Mouse (Mus musculus) CH12.LX (cell line): ENCODE data around the gene Npas2. TPM values are rescaled to one million over a fixed set of nuclear protein-coding genes. Genes with fewer than 3 reads are reported as not detected.

Source experiments
- DNase-seq: peaks from one replicate; pipeline ENCODE4 v3.0.0-alpha.2; 2013; ENCODE audit errors: extremely low read depth
- H3K27ac ChIP-seq: 2 replicates; pipeline ENCODE4 v1.5.1; 2012; ENCODE audit warnings: low read depth, mild to moderate bottlenecking, control low read depth, moderate library complexity; ENCODE audit not compliant: insufficient read depth
- H3K27me3 ChIP-seq: replicated peaks from 2 replicates; pipeline ENCODE3; 2012; ENCODE audit warnings: inconsistent platforms
- H3K36me3 ChIP-seq, 2 experiments: replicated peaks in 1 of 2; 2 replicates each; pipeline versions ENCODE3 to v1.6.1; 2012; ENCODE audit warnings: inconsistent platforms in 1 of 2, low read length in 1 of 2, mild to moderate bottlenecking in 1 of 2, mixed read lengths in 1 of 2, moderate library complexity in 1 of 2; ENCODE audit not compliant: control insufficient read depth in 1 of 2, insufficient read depth in 1 of 2
- H3K4me1 ChIP-seq, 2 experiments: 2 replicates each; pipeline ENCODE4 v1.6.1; 2012; ENCODE audit warnings: inconsistent platforms in 1 of 2, moderate library complexity in 1 of 2; ENCODE audit not compliant: insufficient read depth in 2 of 2, control insufficient read depth in 1 of 2
- H3K4me2 ChIP-seq: 2 replicates; pipeline ENCODE4 v1.6.1; 2012; ENCODE audit warnings: low read depth, mild to moderate bottlenecking, control low read depth; ENCODE audit not compliant: poor library complexity, insufficient read depth, severe bottlenecking
- H3K4me3 ChIP-seq, 3 experiments: fragments of 150-350 bp in 1 of 3; sonication (generic) in 1 of 3; replicated peaks in 1 of 3; 2 replicates each; pipeline versions ENCODE3 to v1.5.1; 2011 to 2012; ENCODE audit warnings: low read depth in 2 of 3, low read length in 2 of 3, mild to moderate bottlenecking in 2 of 3, moderate library complexity in 2 of 3, control low read depth in 1 of 3, improper control_type of control experiment in 1 of 3, inconsistent platforms in 1 of 3, mixed read lengths in 1 of 3; ENCODE audit not compliant: poor library complexity in 1 of 3
- H3K79me2 ChIP-seq: replicated peaks from 2 replicates; pipeline ENCODE4 v1.6.1; 2012; ENCODE audit warnings: mild to moderate bottlenecking, moderate library complexity; ENCODE audit not compliant: control insufficient read depth, poor library complexity, insufficient read depth, severe bottlenecking; ENCODE audit errors: extremely low read depth
- H3K9ac ChIP-seq: 2 replicates; pipeline ENCODE4 v1.6.1; 2012; ENCODE audit warnings: low read depth, mild to moderate bottlenecking, control low read depth, moderate library complexity; ENCODE audit not compliant: insufficient read depth
- H3K9me3 ChIP-seq: replicated peaks from 2 replicates; pipeline ENCODE3; 2012; ENCODE audit warnings: low read length, inconsistent platforms, mixed read lengths
- CHD2 ChIP-seq: IDR thresholded peaks from 2 replicates; pipeline ENCODE4 v1.6.1; 2011; ENCODE audit warnings: low read length, improper control_type of control experiment
- E2F4 ChIP-seq: IDR thresholded peaks from 2 replicates; pipeline ENCODE4 v1.6.1; 2011; ENCODE audit warnings: low read depth, low read length, improper control_type of control experiment; ENCODE audit not compliant: insufficient replicate concordance
- ELF1 ChIP-seq: IDR thresholded peaks from 2 replicates; pipeline ENCODE4 v1.6.1; 2014; ENCODE audit warnings: low read depth, mild to moderate bottlenecking, inconsistent platforms, low read length, improper control_type of control experiment
- GABPA ChIP-seq: IDR thresholded peaks from 2 replicates; pipeline ENCODE4 v1.6.1; 2012; ENCODE audit warnings: low read depth, low read length, improper control_type of control experiment, inconsistent platforms; ENCODE audit not compliant: insufficient replicate concordance
- IRF4 ChIP-seq: IDR thresholded peaks from 2 replicates; pipeline ENCODE4 v1.6.1; 2014; ENCODE audit warnings: low read depth, mild to moderate bottlenecking, inconsistent platforms, low read length, improper control_type of control experiment
- JUN ChIP-seq: IDR thresholded peaks from 2 replicates; pipeline ENCODE4 v1.6.1; 2011; ENCODE audit warnings: low read depth, mild to moderate bottlenecking, low read length, improper control_type of control experiment, moderate library complexity; ENCODE audit not compliant: insufficient read depth
- JUND ChIP-seq: conservative IDR thresholded peaks from 2 replicates; pipeline ENCODE4 v1.6.1; 2011; ENCODE audit warnings: low read depth, low read length, improper control_type of control experiment
- MAZ ChIP-seq: IDR thresholded peaks from 2 replicates; pipeline ENCODE4 v1.6.1; 2012; ENCODE audit warnings: low read depth, mild to moderate bottlenecking, inconsistent platforms, low read length, improper control_type of control experiment, moderate library complexity
- NELFE ChIP-seq: IDR thresholded peaks from 2 replicates; pipeline ENCODE4 v1.6.1; 2011; ENCODE audit warnings: low read depth, low read length, improper control_type of control experiment
- NRF1 ChIP-seq: IDR thresholded peaks from 2 replicates; pipeline ENCODE4 v1.6.1; 2014; ENCODE audit warnings: low read depth, mild to moderate bottlenecking, inconsistent platforms, low read length, improper control_type of control experiment, moderate library complexity
- POLR2A ChIP-seq: IDR thresholded peaks from 2 replicates; pipeline ENCODE4 v1.6.1; 2011; ENCODE audit warnings: low read depth, mild to moderate bottlenecking, improper control_type of control experiment, low read length
- SMC3 ChIP-seq: IDR thresholded peaks from 2 replicates; pipeline ENCODE4 v1.6.1; 2011; ENCODE audit warnings: low read depth, low read length, improper control_type of control experiment
- USF2 ChIP-seq: conservative IDR thresholded peaks from 2 replicates; pipeline ENCODE4 v1.6.1; 2011; ENCODE audit warnings: low read depth, low read length, improper control_type of control experiment
- ZC3H11A ChIP-seq: IDR thresholded peaks from 2 replicates; pipeline ENCODE4 v1.6.1; 2012; ENCODE audit warnings: low read depth, mild to moderate bottlenecking, inconsistent platforms, low read length, improper control_type of control experiment
- ZKSCAN1 ChIP-seq: IDR thresholded peaks from 2 replicates; pipeline ENCODE4 v1.6.1; 2012; ENCODE audit warnings: low read depth, inconsistent platforms, low read length, improper control_type of control experiment, borderline replicate concordance
- ZNF384 ChIP-seq: IDR thresholded peaks from 2 replicates; pipeline ENCODE4 v1.6.1; 2012; ENCODE audit warnings: low read depth, low read length, improper control_type of control experiment, inconsistent platforms
- dilution Hi-C: fragments of 300-500 bp; cut with MboI; formaldehyde crosslinking; loops from 2 replicates; pipeline ENCODE4 v1.14.3; 2020; ENCODE audit warnings: low sequenced_read_pairs; ENCODE audit not compliant: extremely low pct_unique_long_range_greater_than_20kb, extremely low pct_ligation_motif_present
- in situ Hi-C: fragments of 300-500 bp; cut with MboI; formaldehyde crosslinking; loops from 3 replicates; pipeline ENCODE4 v1.14.3; 2019; ENCODE audit warnings: low sequenced_read_pairs, low pct_ligation_motif_present, low pct_unique_long_range_greater_than_20kb, mixed read lengths
- polyA plus RNA-seq: library from polyadenylated mRNA; unstranded; fragments of >175 nt; gene quantifications from 2 replicates; pipeline ENCODE4 v1.2.1, GENCODE M21; 2012; ENCODE audit warnings: low read depth; ENCODE audit not compliant: insufficient read length
- total RNA-seq, 2 experiments: library from RNA; depleted of rRNA; stranded (reverse); fragments of 300-350 nt in 1 of 2; fragments of >200 nt in 1 of 2; gene quantifications; 2 replicates each; pipeline ENCODE4 v1.2.3; 2012 to 2014

The Npas2 gene
- total and polyA plus RNA-seq, 3 experiments = 0.13 TPM; not detected in 2

DNA sequence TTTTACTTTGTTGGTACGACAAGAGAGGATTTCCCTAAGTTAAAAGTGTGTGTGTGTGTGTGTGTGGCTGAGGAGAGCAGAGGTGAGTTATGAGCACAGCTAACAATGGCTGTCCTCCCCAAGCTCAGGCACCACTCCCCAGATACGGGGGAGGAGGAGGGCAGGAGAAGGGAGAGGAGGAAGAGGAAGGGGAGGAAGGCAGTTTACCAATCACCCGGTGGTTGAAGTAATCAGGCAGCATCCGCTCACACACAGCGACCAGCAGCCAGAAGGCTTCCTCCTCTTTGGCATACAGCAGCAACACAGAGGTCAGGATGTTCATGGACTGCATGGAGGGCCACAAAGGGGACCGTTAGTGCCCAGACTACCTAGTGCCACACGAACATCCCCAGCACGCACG lies 191.4 kb downstream of the Npas2 start:
- TF ChIP-seq USF2 (no peak), E2F4 (no peak), NRF1 (no peak), NELFE (no peak), ELF1 (no peak), IRF4 (no peak), MAZ (no peak), JUN (no peak), POLR2A (no peak), CHD2 (no peak), JUND (no peak), ZNF384 (no peak)

DNA sequence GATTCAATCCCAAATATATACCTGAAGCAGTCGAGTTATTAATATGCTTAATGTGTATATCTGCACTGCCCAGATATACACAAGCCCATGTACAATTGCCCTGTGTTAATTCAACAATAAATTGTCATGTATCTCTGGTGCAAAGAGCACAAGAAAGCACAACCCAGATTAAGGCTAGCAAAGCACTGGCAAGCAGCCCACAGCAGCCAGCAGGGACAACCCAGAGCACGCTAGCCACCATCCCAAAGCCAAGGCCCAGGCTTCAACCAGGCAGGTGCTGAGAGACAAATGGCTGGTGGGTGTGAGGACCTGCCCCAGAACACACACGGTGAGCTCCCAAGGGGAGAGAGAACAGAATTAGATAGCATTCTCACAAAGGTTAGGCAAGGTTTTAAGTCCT lies 192.9 kb downstream of the Npas2 start:
- H3K9ac ChIP-seq = no peak overlapping the region
- H3K36me3 ChIP-seq = no peaks in the 10 kb centered on the region
- H3K4me2 ChIP-seq = no peak overlapping the region
- no peaks in the 10 kb centered on the region for H3K9me3 ChIP-seq
- in situ Hi-C loops = no loop called here
- peaks cover 4 to 9% of the 10 kb centered on the region in 2 experiments; a peak in 2 of 4 replicates for H3K4me1 ChIP-seq
- H3K27ac ChIP-seq = no peak overlapping the region
- dilution Hi-C loops = no loop called here
- no peak for DNase-seq
- H3K4me3 ChIP-seq = no peak overlapping the region
- TF ChIP-seq JUN (no peak), MAZ (no peak), ELF1 (no peak), GABPA (no peak), ZKSCAN1 (no peak), SMC3 (no peak), ZC3H11A (no peak), POLR2A (no peak)
- H3K79me2 ChIP-seq = no peaks in the 10 kb centered on the region
- H3K27me3 ChIP-seq = no peaks in the 10 kb centered on the region

More for the DNA sequence above, 191.4 kb downstream of the Npas2 start:
- no peak for DNase-seq
- H3K4me1 ChIP-seq = peaks cover 4 to 16% of the 10 kb centered on the region in 2 experiments; a peak in 3 of 4 replicates
- no peak overlapping the region for H3K9ac ChIP-seq
- no peak overlapping the region for H3K4me2 ChIP-seq
- dilution Hi-C loops (no loop called here), in situ Hi-C loops (no loop called here)
- H3K9me3 ChIP-seq = no peaks in the 10 kb centered on the region
- no peaks in the 10 kb centered on the region for H3K27me3 ChIP-seq
- H3K27ac ChIP-seq = no peak overlapping the region
- H3K36me3 ChIP-seq = no peaks in the 10 kb centered on the region
- H3K4me3 ChIP-seq = no peak overlapping the region
- no peaks in the 10 kb centered on the region for H3K79me2 ChIP-seq
